Mouse (Mus musculus) liver, embryonic 16.5 days (tissue): ENCODE measurements around the gene Exoc2. TPM values are rescaled to one million over a fixed set of nuclear protein-coding genes. Genes with fewer than 3 reads are reported as not detected.

Source experiments
- ATAC-seq: fragments of 200-750 bp; cut with Nextera tagmentation; 2 replicates; pipeline ENCODE4 v1.8.0; 2017; ENCODE audit warnings: low read depth, mild to moderate bottlenecking, moderate number of reproducible peaks, moderate library complexity
- H3K27ac ChIP-seq: fragments of 300-500 bp; sonication (generic); 2 replicates; pipeline ENCODE4 v1.5.1; 2014; ENCODE audit warnings: mild to moderate bottlenecking, low read length
- H3K27me3 ChIP-seq: fragments of 300-500 bp; sonication (generic); 2 replicates; pipeline ENCODE4 v1.6.1; 2014; ENCODE audit warnings: low read depth, low read length, mixed read lengths; ENCODE audit not compliant: control insufficient read depth, insufficient read depth
- H3K36me3 ChIP-seq: fragments of 300-500 bp; sonication (generic); 2 replicates; pipeline ENCODE4 v1.6.1; 2014; ENCODE audit warnings: mild to moderate bottlenecking; ENCODE audit not compliant: control insufficient read depth, insufficient read depth
- H3K4me1 ChIP-seq: fragments of 300-500 bp; sonication (generic); 2 replicates; pipeline ENCODE4 v1.6.1; 2014; ENCODE audit warnings: low read depth, low read length, mixed read lengths; ENCODE audit not compliant: control insufficient read depth
- H3K4me2 ChIP-seq: fragments of 300-500 bp; sonication (generic); 2 replicates; pipeline ENCODE4 v1.6.1; 2014; ENCODE audit warnings: low read depth, low read length, mixed read lengths
- H3K4me3 ChIP-seq: fragments of 300-500 bp; sonication (generic); 2 replicates; pipeline ENCODE4 v1.5.1; 2014; ENCODE audit warnings: low read depth, mild to moderate bottlenecking, low read length
- H3K9ac ChIP-seq: fragments of 300-500 bp; sonication (generic); 2 replicates; pipeline ENCODE4 v1.6.1; 2014; ENCODE audit warnings: low read depth, low read length
- H3K9me3 ChIP-seq: fragments of 300-500 bp; sonication (generic); replicated peaks from 2 replicates; pipeline ENCODE4 v1.6.1; 2016; ENCODE audit warnings: low read length; ENCODE audit not compliant: control insufficient read depth
- WGBS: fragments of 180-500 bp; shearing (Covaris S2); extraction: QIAGEN DNeasy Blood & Tissue Kit; methylation state at CpG from one replicate; pipeline ENCODE4 v1.1.7; 2014; ENCODE audit not compliant: insufficient replicate concordance; 5-methylcytosine and 5-hydroxymethylcytosine counted together
- polyA plus RNA-seq: library from polyadenylated mRNA; unstranded; fragments of >200 nt; fragmentation: Nextera tagmentation; extraction: Ambion mirVana; gene quantifications from 2 replicates; pipeline ENCODE4 v1.2.1, GENCODE M21; 2015

Exoc2 gene
- polyA plus RNA-seq, 1 experiment from 2014 or later, result 11.7 TPM

DNA sequence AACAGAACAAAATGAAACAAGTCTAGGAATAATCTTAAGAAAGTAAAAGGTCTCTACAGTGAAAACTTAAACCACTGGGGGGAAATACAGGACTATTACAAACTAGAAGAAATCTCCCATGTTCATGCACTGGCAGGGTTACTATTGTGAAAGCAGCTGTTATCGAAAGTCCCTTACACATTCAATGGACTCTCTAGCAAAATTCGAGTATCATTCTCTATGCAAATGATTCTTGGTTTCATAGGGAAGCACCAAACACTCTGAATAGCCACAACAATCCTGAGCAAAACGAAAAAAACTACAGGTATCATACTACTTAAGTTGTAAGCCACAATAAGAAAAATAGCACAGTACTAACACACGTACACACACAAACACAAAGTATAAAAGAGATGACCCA is 52.0 kb downstream of the Exoc2 start:
- no peaks in the 10 kb centered on the region for H3K27me3 ChIP-seq
- H3K4me3 ChIP-seq, result no peak overlapping the region
- peaks cover 2% of the 10 kb centered on the region for H3K36me3 ChIP-seq
- no peaks in the 10 kb centered on the region for H3K9me3 ChIP-seq
- no peaks in the 10 kb centered on the region for H3K4me1 ChIP-seq
- no peak for ATAC-seq
- H3K27ac ChIP-seq, result no peak overlapping the region
- H3K9ac ChIP-seq, result no peak overlapping the region
- no peak overlapping the region for H3K4me2 ChIP-seq
- 75% methylated on average over 4 of the region's 4 CpGs for WGBS

GRCm38 (mm10) chr13:30913757-30914156 is 60.1 kb downstream of the Exoc2 start:
- no peak overlapping the region for H3K9ac ChIP-seq
- H3K4me3 ChIP-seq, result no peak overlapping the region
- no peaks in the 10 kb centered on the region for H3K4me1 ChIP-seq

DNA sequence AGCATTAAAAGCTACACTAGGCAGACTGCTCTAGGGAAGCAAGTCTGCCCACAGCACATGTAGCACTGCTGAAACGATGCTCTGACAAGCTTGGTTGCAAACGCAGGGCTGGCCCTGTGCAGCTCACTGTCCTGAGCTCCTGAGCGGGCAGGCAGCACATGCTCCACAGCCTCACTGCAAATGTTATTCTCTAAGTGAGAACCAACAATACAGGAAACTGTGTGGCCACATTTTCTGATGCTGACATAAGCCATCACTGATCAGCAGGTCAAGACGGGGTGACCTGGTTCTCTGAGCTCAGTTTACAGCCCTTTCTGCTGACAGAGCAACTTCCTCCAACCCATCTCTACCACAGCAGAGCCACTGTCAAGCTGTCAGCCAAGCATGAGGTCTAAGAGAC is 60.9 kb downstream of the Exoc2 start:
- Histone ChIP-seq H3K4me2 (no peak overlapping the region), H3K36me3 (no peaks in the 10 kb centered on the region), H3K4me1 (no peaks in the 10 kb centered on the region), H3K9me3 (no peaks in the 10 kb centered on the region), H3K4me3 (no peak overlapping the region), H3K27ac (no peak overlapping the region), H3K9ac (no peak overlapping the region), H3K27me3 (no peaks in the 10 kb centered on the region)
- no peak for ATAC-seq
- WGBS, result 32% methylated on average over 4 of the region's 4 CpGs

More at GRCm38 (mm10) chr13:30913757-30914156, 60.1 kb downstream of the Exoc2 start:
- H3K9me3 ChIP-seq, result no peaks in the 10 kb centered on the region
- H3K27ac ChIP-seq, result no peak overlapping the region
- H3K36me3 ChIP-seq, result no peaks in the 10 kb centered on the region
- no peaks in the 10 kb centered on the region for H3K27me3 ChIP-seq
- no peak overlapping the region for H3K4me2 ChIP-seq
- ATAC-seq, result no peak

DNA sequence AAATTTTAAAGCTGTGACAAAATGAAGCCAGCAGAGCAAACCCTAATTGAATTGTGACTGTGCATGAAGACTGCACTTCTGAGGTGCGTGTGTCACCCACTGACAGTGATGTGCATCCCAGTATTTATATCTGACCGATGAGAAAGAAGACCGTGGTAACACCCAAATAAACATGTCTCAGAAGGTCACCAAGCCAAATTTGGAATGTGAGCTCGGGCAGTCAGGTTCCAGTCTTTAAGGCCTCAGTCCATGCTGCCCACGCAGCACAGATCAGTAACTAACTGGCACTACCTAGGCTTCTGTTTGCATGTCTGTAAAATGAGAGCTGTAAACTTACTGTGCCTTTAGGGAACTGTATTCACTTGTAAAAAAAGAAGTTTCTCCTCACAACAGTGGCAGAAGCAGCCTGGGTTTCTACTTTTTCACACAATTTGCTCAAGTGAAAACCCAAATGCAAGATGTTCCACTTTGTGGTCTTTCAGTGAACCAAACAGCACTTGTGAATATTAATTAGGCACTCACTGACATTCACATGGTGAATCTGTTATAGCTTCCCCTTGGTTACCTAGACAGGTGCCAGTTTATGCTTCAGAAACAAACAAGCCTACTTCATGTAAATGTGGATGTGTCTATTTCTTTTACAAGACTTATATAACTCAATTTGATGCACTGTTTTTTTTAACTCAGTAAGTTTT is 61.8 kb downstream of the Exoc2 start:
- 73% methylated on average over 5 of the region's 5 CpGs for WGBS
- H3K4me3 ChIP-seq, result no peak overlapping the region
- H3K9ac ChIP-seq, result no peak overlapping the region
- no peaks in the 10 kb centered on the region for H3K9me3 ChIP-seq
- H3K27me3 ChIP-seq, result no peaks in the 10 kb centered on the region
- ATAC-seq, result no peak
- no peaks in the 10 kb centered on the region for H3K36me3 ChIP-seq
- no peaks in the 10 kb centered on the region for H3K4me1 ChIP-seq
- H3K27ac ChIP-seq, result no peak overlapping the region
- H3K4me2 ChIP-seq, result no peak overlapping the region

DNA sequence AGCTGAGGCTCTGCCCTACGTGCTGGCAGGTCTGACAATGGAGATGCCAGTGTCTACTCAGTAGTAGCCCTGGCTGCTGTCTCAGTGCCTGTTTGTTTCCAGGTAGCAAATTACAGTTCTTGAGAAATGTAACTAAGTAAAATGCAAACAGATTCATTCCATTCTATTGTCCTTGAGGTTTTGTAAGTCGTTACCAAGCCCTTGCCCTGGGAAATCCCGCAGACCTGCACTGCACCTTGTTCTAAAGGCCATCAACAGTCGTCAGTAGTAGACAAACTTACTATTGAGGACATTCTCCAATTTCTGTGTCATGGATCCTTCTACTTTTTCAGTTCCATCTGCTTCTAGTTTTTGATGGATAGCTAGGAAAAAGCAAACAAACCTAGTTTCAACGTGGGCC is 63.0 kb downstream of the Exoc2 start:
- Histone ChIP-seq H3K4me2 (no peak overlapping the region), H3K4me1 (no peaks in the 10 kb centered on the region), H3K27ac (no peak overlapping the region), H3K27me3 (no peaks in the 10 kb centered on the region), H3K4me3 (no peak overlapping the region), H3K36me3 (no peaks in the 10 kb centered on the region), H3K9me3 (no peaks in the 10 kb centered on the region), H3K9ac (no peak overlapping the region)
- WGBS, result 71% methylated on average over 5 of the region's 5 CpGs
- ATAC-seq, result no peak

DNA sequence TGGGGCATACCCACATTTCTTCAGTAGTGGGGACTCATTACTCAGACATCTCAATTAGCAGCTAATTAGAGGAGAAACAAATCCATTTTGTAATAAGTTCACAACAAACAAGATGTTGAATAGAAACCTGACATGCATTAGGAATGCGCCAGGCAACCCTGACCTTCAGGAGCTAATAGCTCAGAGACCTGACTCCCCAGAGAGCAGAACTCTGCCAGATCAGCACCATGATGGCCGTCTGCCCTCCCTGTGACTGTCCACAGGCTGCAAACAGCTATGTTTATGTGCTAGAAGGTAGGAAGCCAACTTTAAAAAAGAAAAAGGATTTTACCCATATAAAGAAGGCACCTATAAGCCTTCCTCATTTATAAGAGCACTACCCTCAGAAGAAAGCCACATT is 71.6 kb downstream of the Exoc2 start:
- H3K4me3 ChIP-seq, result no peak overlapping the region
- H3K9ac ChIP-seq, result no peak overlapping the region
- H3K27ac ChIP-seq, result no peak overlapping the region
- H3K9me3 ChIP-seq, result no peaks in the 10 kb centered on the region
- no peaks in the 10 kb centered on the region for H3K4me1 ChIP-seq
- H3K4me2 ChIP-seq, result no peak overlapping the region
- H3K27me3 ChIP-seq, result no peaks in the 10 kb centered on the region
- 64% methylated on average over 2 of the region's 2 CpGs for whole genome bisulfite sequencing
- ATAC-seq, result no peak
- no peaks in the 10 kb centered on the region; the same call in 1 of the 2 replicates for H3K36me3 ChIP-seq

DNA sequence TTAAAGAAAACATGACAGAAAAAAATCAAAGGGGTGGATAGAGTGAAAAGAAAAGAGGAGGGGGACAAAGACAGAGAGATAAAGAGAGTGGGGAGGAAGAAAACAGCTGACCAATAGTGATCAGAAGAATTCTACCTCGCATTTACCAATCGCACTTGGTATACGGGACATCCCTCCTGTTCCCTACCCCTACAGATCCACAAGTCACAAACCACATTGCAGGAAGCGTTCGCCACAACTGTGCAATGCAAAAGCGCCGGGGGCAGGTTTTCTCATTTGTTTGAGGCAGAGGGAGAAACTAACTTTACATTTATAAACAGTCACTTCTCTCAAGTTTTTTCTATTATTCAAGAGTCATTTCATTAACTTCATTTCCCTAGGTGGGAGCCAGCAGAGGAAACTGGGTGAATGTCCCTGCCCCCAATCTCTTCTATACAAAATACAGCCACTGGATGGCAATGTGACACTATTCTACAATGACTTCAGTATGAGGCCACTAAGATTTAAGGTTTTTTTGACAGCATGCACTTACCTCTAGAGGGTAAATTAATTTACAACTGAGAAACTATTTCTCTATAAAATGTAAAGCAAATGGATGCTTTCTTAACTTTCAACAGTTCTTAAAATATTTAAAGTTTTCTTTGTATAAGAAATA is 72.4 kb downstream of the Exoc2 start:
- Histone ChIP-seq H3K27me3 (no peaks in the 10 kb centered on the region), H3K4me1 (no peaks in the 10 kb centered on the region), H3K9ac (no peak overlapping the region), H3K27ac (no peak overlapping the region), H3K4me2 (no peak overlapping the region), H3K4me3 (no peak overlapping the region), H3K9me3 (no peaks in the 10 kb centered on the region), H3K36me3 (no peaks in the 10 kb centered on the region; the same call in 1 of the 2 replicates)
- 64% methylated on average over 7 of the region's 7 CpGs for WGBS
- ATAC-seq, result no peak

GRCm38 (mm10) chr13:30894015-30894634 is 79.8 kb downstream of the Exoc2 start:
- Histone ChIP-seq H3K4me2 (no peak overlapping the region), H3K9me3 (no peaks in the 10 kb centered on the region), H3K4me3 (no peak overlapping the region), H3K36me3 (no peaks in the 10 kb centered on the region; the same call in 1 of the 2 replicates), H3K4me1 (no peaks in the 10 kb centered on the region), H3K27ac (no peak overlapping the region), H3K9ac (no peak overlapping the region), H3K27me3 (no peaks in the 10 kb centered on the region)
- ATAC-seq, result no peak
- WGBS, result 75% methylated on average over 6 of the region's 6 CpGs

DNA sequence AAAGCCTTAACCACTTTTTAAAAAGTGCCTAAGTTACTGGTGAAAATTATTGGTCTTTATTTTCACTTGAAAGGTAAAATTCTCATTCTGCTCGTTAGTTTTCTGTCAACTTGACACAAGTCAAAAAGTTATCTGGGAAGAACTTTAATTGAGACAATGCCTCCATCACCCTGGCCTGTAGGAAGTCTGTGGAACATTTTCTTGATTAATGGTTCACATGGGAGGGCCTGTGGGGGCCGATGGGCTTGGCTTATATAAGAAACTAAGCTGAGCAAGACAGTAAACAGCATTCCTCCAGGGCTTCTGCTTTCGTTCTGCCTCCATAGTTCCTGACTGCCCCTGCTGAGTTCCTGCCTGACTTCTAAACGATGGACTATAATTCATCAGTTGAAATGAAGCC is 81.6 kb downstream of the Exoc2 start:
- no peak for ATAC-seq
- Histone ChIP-seq H3K4me2 (no peak overlapping the region), H3K27me3 (no peaks in the 10 kb centered on the region), H3K9me3 (no peaks in the 10 kb centered on the region), H3K4me3 (no peak overlapping the region), H3K9ac (no peak overlapping the region), H3K27ac (no peak overlapping the region), H3K36me3 (no peaks in the 10 kb centered on the region; the same call in 1 of the 2 replicates), H3K4me1 (no peaks in the 10 kb centered on the region)
- 63% methylated on average over 4 of the region's 4 CpGs for WGBS
